Mouse (Mus musculus): ENCODE measurements around the gene Hacl1. TPM values are rescaled to one million over a fixed set of nuclear protein-coding genes. Genes with fewer than 3 reads are reported as not detected.

The Hacl1 gene
- total RNA-seq, 2 experiments from 2014 or later = 8.9 TPM

Other genes with a start within 250 kb of the Hacl1 start
- gene Sh3bp5, start 205.2 kb downstream of the Hacl1 start, total RNA-seq (2021) = 100 to 1,000 TPM; 120 to 125 TPM
- 10 to 100 TPM; 16.1 to 19.1 TPM for gene Eaf1, start 146.9 kb downstream of the Hacl1 start, total RNA-seq (2021)
- 10 to 100 TPM; 26.7 to 29.4 TPM for gene Mettl6, start 146.2 kb downstream of the Hacl1 start, total RNA-seq (2021)
- under 1 TPM; 0.23 to 0.33 TPM for gene Colq, start 49.9 kb downstream of the Hacl1 start, total RNA-seq (2021)
- not detected for gene Gm49387, start 408 bp downstream of the Hacl1 start, total RNA-seq (2021)
- 10 to 100 TPM; 11.8 to 11.9 TPM for gene Btd, start 258 bp downstream of the Hacl1 start, total RNA-seq (2021)
- gene Ankrd28, start 189.4 kb upstream of the Hacl1 start, total RNA-seq (2021) = 10 to 100 TPM; 57.7 to 63.9 TPM